Mouse (Mus musculus) forebrain, embryonic 12.5 days (tissue): Measurements from ENCODE around the gene Fuz. TPM values are rescaled to one million over a fixed set of nuclear protein-coding genes. Genes with fewer than 3 reads are reported as not detected.

Source experiments
- ATAC-seq: fragments of 200-750 bp; cut with Nextera tagmentation; 2 replicates; pipeline ENCODE4 v1.8.0; 2017; ENCODE audit warnings: moderate TSS enrichment; ENCODE audit not compliant: low FRiP score
- H3K27ac ChIP-seq: fragments of 300-500 bp; sonication (generic); 2 replicates; pipeline ENCODE4 v1.5.1; 2016; ENCODE audit warnings: mild to moderate bottlenecking
- H3K27me3 ChIP-seq: fragments of 300-500 bp; sonication (generic); 2 replicates; pipeline ENCODE4 v1.6.1; 2016; ENCODE audit warnings: mild to moderate bottlenecking
- H3K36me3 ChIP-seq: fragments of 300-500 bp; sonication (generic); replicated peaks from 2 replicates; pipeline ENCODE4 v1.6.1; 2016; ENCODE audit warnings: mild to moderate bottlenecking
- H3K4me1 ChIP-seq: fragments of 300-500 bp; sonication (generic); 2 replicates; pipeline ENCODE4 v1.6.1; 2016
- H3K4me2 ChIP-seq: fragments of 300-500 bp; sonication (generic); 2 replicates; pipeline ENCODE4 v1.6.1; 2016; ENCODE audit warnings: mild to moderate bottlenecking, moderate library complexity
- H3K4me3 ChIP-seq: fragments of 300-500 bp; sonication (generic); replicated peaks from 2 replicates; pipeline ENCODE4 v1.5.1; 2016; ENCODE audit warnings: mild to moderate bottlenecking
- H3K9ac ChIP-seq: fragments of 300-500 bp; sonication (generic); 2 replicates; pipeline ENCODE4 v1.6.1; 2016; ENCODE audit warnings: mild to moderate bottlenecking
- H3K9me3 ChIP-seq: fragments of 300-500 bp; sonication (generic); 2 replicates; pipeline ENCODE4 v1.6.1; 2016
- WGBS: fragments of 180-500 bp; shearing (Covaris S2); methylation state at CpG from one replicate; pipeline ENCODE4 v1.1.7; 2016; 5-methylcytosine and 5-hydroxymethylcytosine counted together
- microRNA counts: library from miRNA; unstranded; fragments of <30 nt; microRNA quantifications from one replicate; lab custom pipeline; 2017
- microRNA-seq: library from miRNA; unstranded; fragments of <30 nt; microRNA quantifications from one replicate; pipeline ENCODE4, GENCODE M21; 2017
- polyA plus RNA-seq: library from polyadenylated mRNA; unstranded; fragments of >200 nt; fragmentation: Nextera tagmentation; extraction: Ambion mirVana; gene quantifications from 2 replicates; pipeline ENCODE4 v1.2.1, GENCODE M21; 2016

Fuz gene
- polyA plus RNA-seq, 1 experiment from 2014 or later = 27.4 TPM

- no peaks in the 10 kb centered on the region for H3K27me3 ChIP-seq
- H3K36me3 ChIP-seq = peaks cover 52% of the 10 kb centered on the region
- peaks cover 6% of the 10 kb centered on the region for H3K4me1 ChIP-seq
- ATAC-seq = no peak
- H3K9me3 ChIP-seq = no peaks in the 10 kb centered on the region
- no peak overlapping the region for H3K4me2 ChIP-seq
- H3K9ac ChIP-seq = no peak overlapping the region
- no peak overlapping the region for H3K4me3 ChIP-seq
- H3K27ac ChIP-seq = no peak overlapping the region
Observed at GRCm38 (mm10) chr7:44922530-44922929, 26.7 kb downstream of the Fuz start.

GRCm38 (mm10) chr7:44925468-44925867 is 29.6 kb downstream of the Fuz start:
- Histone ChIP-seq H3K4me3 (no peak overlapping the region), H3K36me3 (peaks cover 42% of the 10 kb centered on the region)
- WGBS = 83% methylated on average over 3 of the region's 3 CpGs

GRCm38 (mm10) chr7:44928570-44928969 is 32.7 kb downstream of the Fuz start:
- peak overlapping the region; percentile 87 for H3K4me2 ChIP-seq
- H3K36me3 ChIP-seq = peaks cover 24% of the 10 kb centered on the region
- H3K4me1 ChIP-seq = peaks cover 24% of the 10 kb centered on the region
- H3K9me3 ChIP-seq = no peaks in the 10 kb centered on the region
- H3K27ac ChIP-seq = no peak overlapping the region
- 0% methylated on average over 1 of the region's 1 CpGs for WGBS
- ATAC-seq = no peak
- H3K4me3 ChIP-seq = peak overlapping the region; percentile 74
- no peaks in the 10 kb centered on the region for H3K27me3 ChIP-seq
- H3K9ac ChIP-seq = peak overlapping the region; percentile 95

More at GRCm38 (mm10) chr7:44925468-44925867, 29.6 kb downstream of the Fuz start:
- no peak for ATAC-seq
- no peaks in the 10 kb centered on the region for H3K9me3 ChIP-seq
- H3K4me1 ChIP-seq = peaks cover 22% of the 10 kb centered on the region
- no peak overlapping the region for H3K9ac ChIP-seq
- no peak overlapping the region for H3K4me2 ChIP-seq
- no peak overlapping the region for H3K27ac ChIP-seq
- H3K27me3 ChIP-seq = no peaks in the 10 kb centered on the region

GRCm38 (mm10) chr7:44929204-44930151 is 33.6 kb downstream of the Fuz start, which contains the start of gene Ap2a1:
TSS of gene Ap2a1 (minus strand) at chr7:44929496.
- Histone ChIP-seq H3K27me3 (no peaks in the 10 kb centered on the region), H3K36me3 (peaks cover 16% of the 10 kb centered on the region), H3K27ac (peak within 1 kb of the TSS; percentile 93), H3K4me2 (peak within 1 kb of the TSS; percentile 87), H3K9me3 (no peaks in the 10 kb centered on the region), H3K4me1 (peaks cover 24% of the 10 kb centered on the region), H3K4me3 (peak within 1 kb of the TSS; percentile 74), H3K9ac (peak within 1 kb of the TSS; percentile 95)
- WGBS = under 1% methylated on average over 84 of the region's 84 CpGs
- ATAC-seq = peak; percentile 99

GRCm38 (mm10) chr7:44938680-44939079 is 42.8 kb downstream of the Fuz start:
- Histone ChIP-seq H3K4me2 (no peak overlapping the region), H3K27ac (no peak overlapping the region), H3K4me3 (no peak overlapping the region), H3K9me3 (0 out of 2 replicates have a peak, but pooled peaks cover 6% of the 10 kb centered on the region), H3K4me1 (no peaks in the 10 kb centered on the region), H3K27me3 (no peaks in the 10 kb centered on the region), H3K9ac (no peak overlapping the region), H3K36me3 (no peaks in the 10 kb centered on the region)
- ATAC-seq = no peak
- WGBS = 95% methylated on average over 4 of the region's 4 CpGs

- Histone ChIP-seq H3K9ac (no peak within 1 kb of the TSS), H3K4me3 (no peak within 1 kb of the TSS), H3K9me3 (no peaks in the 10 kb centered on the region), H3K4me2 (no peak within 1 kb of the TSS), H3K27me3 (no peaks in the 10 kb centered on the region), H3K4me1 (no peaks in the 10 kb centered on the region), H3K27ac (no peak within 1 kb of the TSS), H3K36me3 (no peaks in the 10 kb centered on the region)
- ATAC-seq = no peak
- WGBS = 76% methylated on average over 7 of the region's 7 CpGs
Observed at GRCm38 (mm10) chr7:44942904-44943303, 47.0 kb downstream of the Fuz start, which contains the start of gene Tsks. TSS of gene Tsks (plus strand) at chr7:44943204.

GRCm38 (mm10) chr7:44949922-44950321 is 54.0 kb downstream of the Fuz start:
- no peak overlapping the region for H3K4me3 ChIP-seq
- ATAC-seq = no peak
- H3K9ac ChIP-seq = no peak overlapping the region
- WGBS = 77% methylated on average over 6 of the region's 6 CpGs
- H3K9me3 ChIP-seq = no peaks in the 10 kb centered on the region
- no peaks in the 10 kb centered on the region for H3K36me3 ChIP-seq
- H3K27me3 ChIP-seq = peaks cover 43% of the 10 kb centered on the region
- no peak overlapping the region for H3K4me2 ChIP-seq
- H3K4me1 ChIP-seq = peaks cover 18% of the 10 kb centered on the region
- no peak overlapping the region for H3K27ac ChIP-seq

- Histone ChIP-seq H3K27me3 (peaks cover 43% of the 10 kb centered on the region), H3K9me3 (no peaks in the 10 kb centered on the region), H3K36me3 (no peaks in the 10 kb centered on the region), H3K27ac (peak overlapping the region; percentile 47; the same call in 1 of the 2 replicates), H3K4me2 (peak overlapping the region; percentile 72), H3K4me3 (peak overlapping the region; percentile 42), H3K9ac (peak overlapping the region; percentile 41), H3K4me1 (peaks cover 18% of the 10 kb centered on the region)
- peak; percentile 22; the same call in 1 of the 2 replicates for ATAC-seq
- WGBS = under 1% methylated on average over 10 of the region's 10 CpGs
Observed at GRCm38 (mm10) chr7:44951960-44952359, 56.1 kb downstream of the Fuz start.

MicroRNAs within 50 kb of the gene (microRNA counts, 519-probe panel; counts per million panel counts)
- not detected for microRNA mmu-miR-707 (lab: Ali Mortazavi, UCI)

Small RNA genes lying within 50 kb of the gene (microRNA-seq; reads per million reads assigned to microRNA genes)
- gene Mir707 = not detected

Other genes starting within 250 kb of the Fuz start
- gene Myh14, start 225.2 kb upstream of the Fuz start, polyA plus RNA-seq = 2.1 and 2.3 TPM in 2 replicates
- gene Izumo2, start 187.3 kb upstream of the Fuz start, polyA plus RNA-seq = not detected in 2 replicates
- gene Vrk3, start 147.7 kb upstream of the Fuz start, polyA plus RNA-seq = 39.1 and 42.0 TPM in 2 replicates
- 2.3 and 2.4 TPM in 2 replicates for gene Zfp473, start 145.0 kb upstream of the Fuz start, polyA plus RNA-seq
- 94.6 and 105 TPM in 2 replicates for gene Nup62, start 80.0 kb upstream of the Fuz start, polyA plus RNA-seq
- 2.3 and 2.5 TPM in 2 replicates for gene Il4i1, start 79.7 kb upstream of the Fuz start, polyA plus RNA-seq
- 6.9 and 7.1 TPM in 2 replicates for gene Atf5, start 79.4 kb upstream of the Fuz start, polyA plus RNA-seq
- gene Akt1s1, start 47.1 kb upstream of the Fuz start, polyA plus RNA-seq = 95.2 and 96.0 TPM in 2 replicates
- 80.7 and 83.8 TPM in 2 replicates for gene Tbc1d17, start 47.0 kb upstream of the Fuz start, polyA plus RNA-seq
- gene Pnkp, start 38.9 kb upstream of the Fuz start, polyA plus RNA-seq = 37.8 and 39.1 TPM in 2 replicates
- gene Ptov1, start 26.3 kb upstream of the Fuz start, polyA plus RNA-seq = 595 and 609 TPM in 2 replicates
- gene Med25, start 3.4 kb upstream of the Fuz start, polyA plus RNA-seq = 172 and 178 TPM in 2 replicates
- gene Ap2a1, start 33.4 kb downstream of the Fuz start, polyA plus RNA-seq = 85.8 and 94.4 TPM in 2 replicates
- gene Tsks, start 47.1 kb downstream of the Fuz start, polyA plus RNA-seq = 0.27 TPM in 1 of 2 replicates, not detected in the other
- 35.1 and 38.1 TPM in 2 replicates for gene Cpt1c, start 78.8 kb downstream of the Fuz start, polyA plus RNA-seq
- 585 and 631 TPM in 2 replicates for gene Prmt1, start 90.5 kb downstream of the Fuz start, polyA plus RNA-seq
- gene Irf3, start 101.6 kb downstream of the Fuz start, polyA plus RNA-seq = 72.4 and 73.0 TPM in 2 replicates
- 57.8 and 66.4 TPM in 2 replicates for gene Bcl2l12, start 102.6 kb downstream of the Fuz start, polyA plus RNA-seq
- gene Scaf1, start 120.3 kb downstream of the Fuz start, polyA plus RNA-seq = 47.4 and 52.0 TPM in 2 replicates
- 11.4 and 13.8 TPM in 2 replicates for gene Rras, start 121.9 kb downstream of the Fuz start, polyA plus RNA-seq
- gene Prr12, start 156.8 kb downstream of the Fuz start, polyA plus RNA-seq = 13.1 and 13.6 TPM in 2 replicates
- gene Nosip, start 166.3 kb downstream of the Fuz start, polyA plus RNA-seq = 53.7 and 54.4 TPM in 2 replicates
- gene Prrg2, start 166.6 kb downstream of the Fuz start, polyA plus RNA-seq = 17.1 and 18.2 TPM in 2 replicates
- gene Rcn3, start 196.1 kb downstream of the Fuz start, polyA plus RNA-seq = 80.5 and 101 TPM in 2 replicates
- gene Fcgrt, start 207.8 kb downstream of the Fuz start, polyA plus RNA-seq = 8.3 and 9.6 TPM in 2 replicates
- 1,226 and 1,285 TPM in 2 replicates for gene Rps11, start 228.4 kb downstream of the Fuz start, polyA plus RNA-seq
- 1,106 and 1,135 TPM in 2 replicates for gene Rpl13a, start 232.7 kb downstream of the Fuz start, polyA plus RNA-seq
- 0.27 TPM in 1 of 2 replicates, not detected in the other for gene Gm45713, start 240.2 kb downstream of the Fuz start, polyA plus RNA-seq
- 0.21 and 0.72 TPM in 2 replicates for gene Flt3l, start 240.4 kb downstream of the Fuz start, polyA plus RNA-seq